Mouse (Mus musculus) midbrain, embryonic 11.5 days (tissue): ENCODE measurements around the gene Gm21970. TPM values are rescaled to one million over a fixed set of nuclear protein-coding genes. Genes with fewer than 3 reads are reported as not detected.

Source experiments
- ATAC-seq: fragments of 200-750 bp; cut with Nextera tagmentation; 2 replicates; pipeline ENCODE4 v1.8.0; 2017; ENCODE audit warnings: moderate TSS enrichment, moderate library complexity; ENCODE audit not compliant: low FRiP score
- DNase-seq: peaks from one replicate; pipeline ENCODE4 v3.0.0; 2015; ENCODE audit warnings: low spot score; ENCODE audit errors: missing footprints
- H3K27ac ChIP-seq: fragments of 300-500 bp; sonication (generic); 2 replicates; pipeline ENCODE4 v1.5.1; 2014; ENCODE audit warnings: low read depth, low read length
- H3K27me3 ChIP-seq: fragments of 300-500 bp; sonication (generic); 2 replicates; pipeline ENCODE4 v1.6.1; 2014; ENCODE audit warnings: mild to moderate bottlenecking, low read length, moderate library complexity, mixed read lengths; ENCODE audit not compliant: control insufficient read depth, insufficient read depth
- H3K36me3 ChIP-seq: fragments of 300-500 bp; sonication (generic); 2 replicates; pipeline ENCODE4 v1.6.1; 2014; ENCODE audit warnings: mild to moderate bottlenecking, low read length, moderate library complexity, mixed read lengths; ENCODE audit not compliant: control insufficient read depth, insufficient read depth
- H3K4me1 ChIP-seq: fragments of 300-500 bp; sonication (generic); 2 replicates; pipeline ENCODE4 v1.6.1; 2014; ENCODE audit warnings: low read length; ENCODE audit not compliant: control insufficient read depth, insufficient read depth
- H3K4me2 ChIP-seq: fragments of 300-500 bp; sonication (generic); 2 replicates; pipeline ENCODE4 v1.6.1; 2014; ENCODE audit warnings: mild to moderate bottlenecking, moderate library complexity
- H3K4me3 ChIP-seq: fragments of 300-500 bp; sonication (generic); 2 replicates; pipeline ENCODE4 v1.5.1; 2014; ENCODE audit warnings: low read depth, low read length
- H3K9ac ChIP-seq: fragments of 300-500 bp; sonication (generic); 2 replicates; pipeline ENCODE4 v1.6.1; 2014; ENCODE audit warnings: low read length
- H3K9me3 ChIP-seq: fragments of 300-500 bp; sonication (generic); 2 replicates; pipeline ENCODE4 v1.6.1; 2016; ENCODE audit warnings: low read length; ENCODE audit not compliant: control insufficient read depth
- WGBS: fragments of 180-500 bp; shearing (Covaris S2); extraction: QIAGEN DNeasy Blood & Tissue Kit; methylation state at CpG from one replicate; pipeline ENCODE4 v1.1.7; 2014; 5-methylcytosine and 5-hydroxymethylcytosine counted together
- polyA plus RNA-seq: library from polyadenylated mRNA; unstranded; fragments of >200 nt; fragmentation: Nextera tagmentation; extraction: Ambion mirVana; gene quantifications from 2 replicates; pipeline ENCODE4 v1.2.1, GENCODE M21; 2014

Gm21970 gene
- polyA plus RNA-seq, 1 experiment from 2014 or later = not detected

DNA sequence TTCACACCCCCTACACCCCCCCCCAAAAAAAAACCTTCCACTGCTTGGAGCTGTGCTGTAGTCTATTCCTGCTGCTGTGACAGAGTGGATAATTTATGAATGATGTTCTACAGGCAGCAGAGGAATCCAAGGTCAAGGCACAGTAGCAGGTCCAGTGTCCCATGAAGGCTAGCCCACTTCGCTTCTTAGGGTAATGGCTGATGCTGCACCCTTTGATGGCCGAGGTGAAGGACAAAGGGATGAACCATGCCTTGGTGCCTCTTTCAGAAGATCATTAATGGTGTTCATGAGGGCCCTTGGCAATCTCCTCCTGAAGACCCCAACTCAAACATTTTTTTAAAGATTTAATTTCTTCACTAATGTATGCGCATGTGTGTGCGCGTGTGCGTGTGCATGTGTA is 24.8 kb downstream of the Gm21970 start:
- ATAC-seq (no peak), DNase-seq (no peak)
- Histone ChIP-seq H3K4me3 (no peak overlapping the region), H3K36me3 (no peaks in the 10 kb centered on the region), H3K4me2 (no peak overlapping the region), H3K4me1 (no peaks in the 10 kb centered on the region), H3K27me3 (no peaks in the 10 kb centered on the region), H3K27ac (no peak overlapping the region), H3K9ac (no peak overlapping the region), H3K9me3 (no peaks in the 10 kb centered on the region)
- WGBS = 95% methylated on average over 6 of the region's 6 CpGs

DNA sequence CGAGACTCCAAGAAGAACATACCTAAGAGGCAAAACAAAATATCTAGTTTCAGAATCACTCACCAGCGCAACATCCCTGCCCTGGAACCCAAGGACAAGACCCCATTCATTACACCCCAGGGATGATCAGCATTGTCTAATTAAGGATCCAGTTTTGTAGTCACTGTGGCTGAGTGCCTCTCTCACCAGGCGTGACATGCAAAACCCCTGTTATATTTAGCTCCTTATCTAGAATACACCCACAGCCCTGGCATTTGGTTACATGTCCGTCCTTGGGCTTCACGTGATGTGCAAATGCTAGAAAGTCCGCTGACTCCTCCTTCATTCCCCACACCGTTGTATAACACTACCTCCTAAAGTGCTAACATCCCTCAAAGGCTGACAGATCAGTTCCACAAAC is 25.4 kb downstream of the Gm21970 start:
- H3K4me2 ChIP-seq = no peak overlapping the region
- H3K27me3 ChIP-seq = no peaks in the 10 kb centered on the region
- H3K4me1 ChIP-seq = no peaks in the 10 kb centered on the region
- no peaks in the 10 kb centered on the region for H3K9me3 ChIP-seq
- ATAC-seq (no peak), DNase-seq (no peak)
- H3K4me3 ChIP-seq = no peak overlapping the region
- no peaks in the 10 kb centered on the region for H3K36me3 ChIP-seq
- H3K9ac ChIP-seq = no peak overlapping the region
- no peak overlapping the region for H3K27ac ChIP-seq
- WGBS = 87% methylated on average over 7 of the region's 7 CpGs

DNA sequence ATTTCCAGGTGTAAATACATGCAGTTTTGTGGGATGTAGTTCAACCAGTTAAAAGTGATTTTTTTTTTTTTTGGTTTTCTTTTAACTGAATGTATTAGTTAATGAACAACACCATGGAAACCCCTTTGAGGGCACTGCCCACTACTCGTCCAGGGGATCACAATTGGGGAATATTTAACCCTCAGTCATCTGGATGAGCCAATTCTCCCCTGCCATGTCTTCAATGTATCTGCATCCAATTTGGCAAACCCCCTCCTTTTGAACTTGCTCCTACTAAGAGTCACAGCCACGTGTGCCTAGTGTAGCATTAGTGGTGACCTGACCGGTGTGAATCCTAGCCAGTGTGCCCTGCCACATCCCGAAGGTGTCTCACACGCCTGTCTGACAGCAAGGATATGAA is 27.0 kb downstream of the Gm21970 start:
- H3K36me3 ChIP-seq = no peaks in the 10 kb centered on the region
- no peak overlapping the region for H3K9ac ChIP-seq
- 80% methylated on average over 5 of the region's 5 CpGs for WGBS
- H3K4me3 ChIP-seq = no peak overlapping the region
- no peaks in the 10 kb centered on the region for H3K27me3 ChIP-seq
- H3K27ac ChIP-seq = no peak overlapping the region
- H3K9me3 ChIP-seq = no peaks in the 10 kb centered on the region
- ATAC-seq (no peak), DNase-seq (no peak)
- no peak overlapping the region for H3K4me2 ChIP-seq
- H3K4me1 ChIP-seq = no peaks in the 10 kb centered on the region

DNA sequence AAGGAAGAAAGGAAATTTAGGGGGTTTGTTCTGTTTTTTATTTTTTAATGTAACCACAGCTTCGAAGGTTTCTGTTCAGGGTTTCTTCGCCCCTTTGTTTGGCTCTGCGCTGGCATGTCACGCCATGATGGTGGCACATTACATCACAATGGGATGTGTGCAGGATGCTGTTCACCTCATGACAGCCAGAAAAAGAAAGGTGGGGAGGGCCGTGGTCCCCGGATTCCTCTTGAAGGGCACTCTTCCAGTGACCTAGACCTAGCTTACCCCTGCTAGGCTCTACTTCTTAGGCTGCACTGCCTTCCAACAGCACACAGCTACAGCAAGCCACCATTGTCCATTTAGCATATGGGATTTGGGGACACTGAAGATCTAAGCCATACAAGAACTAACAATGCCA is 34.3 kb downstream of the Gm21970 start:
- Histone ChIP-seq H3K27ac (no peak overlapping the region), H3K36me3 (no peaks in the 10 kb centered on the region), H3K9ac (no peak overlapping the region), H3K4me1 (no peaks in the 10 kb centered on the region), H3K4me2 (no peak overlapping the region), H3K4me3 (no peak overlapping the region), H3K9me3 (no peaks in the 10 kb centered on the region), H3K27me3 (no peaks in the 10 kb centered on the region)
- WGBS = 96% methylated on average over 6 of the region's 6 CpGs
- DNase-seq (no peak), ATAC-seq (no peak)

DNA sequence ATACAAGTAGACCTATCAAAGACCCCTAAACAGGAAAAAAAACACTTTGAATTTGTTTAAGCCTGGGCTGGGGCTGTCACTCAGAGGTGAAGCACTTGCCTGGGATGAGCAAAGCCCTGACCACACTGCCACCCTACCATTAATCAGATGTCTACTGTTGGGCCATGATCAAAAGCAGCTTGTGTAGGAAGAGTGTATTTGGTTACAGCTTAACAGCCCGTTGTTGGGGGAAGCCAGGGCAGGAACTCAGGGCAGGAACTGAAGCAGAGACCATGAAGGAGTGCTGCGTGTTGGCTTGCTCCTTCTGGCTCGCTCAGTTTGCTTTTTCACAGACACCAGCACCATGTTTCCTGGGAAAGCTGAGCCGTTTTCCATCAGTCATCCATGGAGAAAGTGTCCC is 35.1 kb downstream of the Gm21970 start:
- no peaks in the 10 kb centered on the region for H3K36me3 ChIP-seq
- H3K9ac ChIP-seq = no peak overlapping the region
- no peak overlapping the region for H3K4me2 ChIP-seq
- no peak overlapping the region for H3K4me3 ChIP-seq
- WGBS = 80% methylated on average over 4 of the region's 4 CpGs
- H3K27me3 ChIP-seq = no peaks in the 10 kb centered on the region
- no peaks in the 10 kb centered on the region for H3K9me3 ChIP-seq
- ATAC-seq = no peak
- H3K27ac ChIP-seq = no peak overlapping the region
- DNase-seq = no peak
- no peaks in the 10 kb centered on the region for H3K4me1 ChIP-seq

DNA sequence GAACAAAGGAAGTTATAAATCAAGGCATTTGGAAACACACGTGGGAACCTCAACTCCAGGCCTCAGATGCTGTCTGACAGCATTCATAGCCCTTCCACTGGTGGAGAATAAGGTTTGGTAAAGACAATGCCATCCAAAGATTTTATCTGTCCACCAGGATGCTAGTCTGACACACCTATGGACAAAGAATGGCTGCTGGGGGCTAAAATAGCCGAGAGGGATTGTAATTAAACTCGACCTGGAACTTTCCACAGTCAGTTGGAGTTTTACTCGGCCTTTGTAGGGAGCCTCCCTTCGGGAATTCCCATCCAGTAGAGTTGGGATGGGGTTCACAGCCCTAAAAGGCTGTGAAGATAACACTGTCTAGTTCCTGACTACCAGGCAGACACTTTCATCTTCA is 35.9 kb downstream of the Gm21970 start:
- no peak overlapping the region for H3K4me3 ChIP-seq
- H3K27ac ChIP-seq = no peak overlapping the region
- DNase-seq = no peak
- no peak overlapping the region for H3K9ac ChIP-seq
- ATAC-seq = no peak
- H3K36me3 ChIP-seq = no peaks in the 10 kb centered on the region
- H3K4me2 ChIP-seq = no peak overlapping the region
- H3K9me3 ChIP-seq = no peaks in the 10 kb centered on the region
- H3K4me1 ChIP-seq = no peaks in the 10 kb centered on the region
- 81% methylated on average over 5 of the region's 5 CpGs for WGBS
- no peaks in the 10 kb centered on the region for H3K27me3 ChIP-seq

DNA sequence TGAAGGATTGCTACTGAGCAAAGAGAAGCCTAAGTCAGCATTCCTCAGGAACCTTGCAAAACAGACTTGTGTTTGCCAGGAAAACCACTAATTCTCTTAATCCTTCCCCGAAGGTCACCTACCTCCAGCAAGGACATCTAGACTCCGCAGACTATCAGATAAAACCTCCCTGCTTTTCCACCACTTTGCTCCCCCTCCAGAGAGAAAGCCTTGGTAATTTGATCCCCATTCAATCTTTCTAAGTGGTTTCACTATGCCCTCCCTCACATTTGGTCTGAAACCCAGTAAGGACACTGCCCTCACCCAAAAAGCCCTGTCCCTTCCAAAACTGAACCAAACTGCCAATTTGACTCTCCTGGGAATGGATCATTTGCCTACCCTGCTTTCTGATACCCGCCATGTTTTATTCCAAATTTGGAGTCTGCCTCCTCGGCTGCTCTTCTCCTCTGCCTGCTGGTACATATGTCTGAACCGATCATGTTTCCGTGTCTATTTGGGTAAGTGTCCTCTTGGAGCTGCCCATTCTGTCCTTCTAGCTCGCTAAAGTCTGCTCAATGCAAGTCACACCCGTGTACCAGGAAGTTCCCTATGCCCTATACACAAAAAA is 36.8 kb downstream of the Gm21970 start:
- Histone ChIP-seq H3K9me3 (no peaks in the 10 kb centered on the region), H3K4me1 (no peaks in the 10 kb centered on the region), H3K36me3 (no peaks in the 10 kb centered on the region), H3K27me3 (no peaks in the 10 kb centered on the region), H3K27ac (no peak overlapping the region), H3K4me2 (no peak overlapping the region), H3K9ac (no peak overlapping the region), H3K4me3 (no peak overlapping the region)
- DNase-seq (no peak), ATAC-seq (no peak)
- WGBS = 81% methylated on average over 8 of the region's 8 CpGs

DNA sequence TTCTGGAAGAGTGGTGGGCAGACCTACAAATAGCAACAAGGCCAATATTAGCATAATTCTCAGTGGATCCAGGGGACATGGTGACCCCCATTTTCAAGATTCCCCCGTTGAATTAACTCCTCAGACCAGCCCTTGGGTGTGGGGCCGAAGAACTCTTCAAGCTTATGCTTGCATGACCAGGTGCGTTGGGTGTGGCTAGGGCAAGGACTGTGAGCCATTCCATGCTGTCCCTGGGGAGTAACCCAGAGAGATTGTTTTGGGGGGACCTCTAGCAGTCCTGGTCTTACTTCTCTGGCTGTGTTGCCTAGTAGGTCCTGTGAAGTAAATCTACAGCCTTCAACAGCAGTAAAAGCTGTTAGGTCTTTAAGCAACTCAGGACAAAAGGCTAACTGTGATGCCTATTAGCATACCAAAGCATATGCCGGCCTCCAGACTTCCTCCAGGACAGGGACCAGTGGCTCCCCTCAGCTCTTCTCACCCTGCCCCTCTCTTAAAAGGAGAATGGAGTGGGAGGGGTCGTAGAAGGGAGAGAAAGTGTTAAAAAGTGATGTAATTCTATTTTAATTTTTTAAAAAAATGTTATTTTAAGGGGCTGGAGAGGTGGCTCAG is 41.3 kb downstream of the Gm21970 start:
- H3K4me2 ChIP-seq = no peak overlapping the region
- no peaks in the 10 kb centered on the region for H3K9me3 ChIP-seq
- no peak overlapping the region for H3K27ac ChIP-seq
- H3K27me3 ChIP-seq = no peaks in the 10 kb centered on the region
- no peaks in the 10 kb centered on the region for H3K4me1 ChIP-seq
- no peaks in the 10 kb centered on the region for H3K36me3 ChIP-seq
- H3K4me3 ChIP-seq = no peak overlapping the region
- WGBS = 35% methylated on average over 5 of the region's 5 CpGs
- ATAC-seq (no peak), DNase-seq (peak; percentile 47)
- no peak overlapping the region for H3K9ac ChIP-seq

DNA sequence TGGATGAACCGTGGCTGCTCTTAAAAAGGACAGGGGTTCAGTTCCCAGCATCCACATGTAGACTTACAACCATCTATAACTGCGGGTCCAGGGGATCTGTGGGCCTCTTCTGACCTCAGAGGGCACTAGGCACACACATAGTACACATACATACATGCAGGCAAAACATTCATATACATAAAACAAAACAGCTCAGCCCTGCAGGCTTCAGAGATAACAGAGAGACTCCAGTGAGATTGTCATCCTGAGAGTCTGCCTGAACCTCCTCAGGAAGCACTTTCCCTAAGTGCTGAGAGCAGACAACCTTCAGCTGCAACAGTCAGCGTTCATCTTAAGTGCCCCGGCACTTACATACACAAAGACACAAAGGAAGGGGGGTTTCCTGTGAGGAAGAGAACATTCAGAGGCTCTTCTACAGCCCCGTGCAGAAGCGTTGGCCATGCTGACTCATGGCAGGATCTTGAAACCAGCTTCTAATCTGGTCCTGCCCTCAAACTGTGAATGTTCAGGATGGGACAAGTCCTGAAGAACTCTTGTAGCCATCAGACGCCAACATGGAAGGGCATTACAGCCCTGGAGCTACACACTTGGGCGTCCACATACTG is 41.9 kb downstream of the Gm21970 start:
- no peak overlapping the region for H3K27ac ChIP-seq

More for the DNA sequence above, 41.9 kb downstream of the Gm21970 start:
- Histone ChIP-seq H3K9me3 (no peaks in the 10 kb centered on the region), H3K4me3 (no peak overlapping the region), H3K4me2 (no peak overlapping the region), H3K4me1 (no peaks in the 10 kb centered on the region), H3K27me3 (no peaks in the 10 kb centered on the region), H3K9ac (no peak overlapping the region), H3K36me3 (no peaks in the 10 kb centered on the region)
- DNase-seq = peak; percentile 51
- WGBS = 67% methylated on average over 8 of the region's 8 CpGs
- ATAC-seq = no peak
